Mouse (Mus musculus) G1E (cell line): ENCODE data around the gene Slc25a26.

Experiments
- CTCF ChIP-seq: IDR thresholded peaks from 2 replicates; pipeline ENCODE4 v1.5.1; 2012; ENCODE audit warnings: low read depth, low read length, inconsistent platforms, mixed read lengths
- GATA1 ChIP-seq: IDR thresholded peaks from 2 replicates; pipeline ENCODE4 v1.6.1; 2012; ENCODE audit warnings: borderline replicate concordance, low read length, inconsistent platforms, mixed read lengths
- GATA2 ChIP-seq: IDR thresholded peaks from 2 replicates; pipeline ENCODE4 v1.6.1; 2012; ENCODE audit warnings: low read depth, low read length, inconsistent platforms, borderline replicate concordance
- POLR2AphosphoS5 ChIP-seq: IDR thresholded peaks from 2 replicates; pipeline ENCODE4 v1.6.1; 2012; ENCODE audit warnings: low read depth, low read length, inconsistent platforms; ENCODE audit not compliant: insufficient replicate concordance
- TAL1 ChIP-seq: conservative IDR thresholded peaks from 2 replicates; pipeline ENCODE4 v1.6.1; 2012; ENCODE audit warnings: low read depth, low read length, inconsistent platforms, mixed read lengths

GRCm38 (mm10) chr6:94627714-94628595, 127.8 kb downstream of the Slc25a26 start:
- TF ChIP-seq GATA1 = no peak
- TF ChIP-seq CTCF = no peak
- no peak for TF ChIP-seq TAL1
- no peak for TF ChIP-seq POLR2AphosphoS5
- no peak for TF ChIP-seq GATA2
